Mouse (Mus musculus) forebrain, embryonic 16.5 days (tissue): Measurements from ENCODE around the gene Fam180a. TPM values are rescaled to one million over a fixed set of nuclear protein-coding genes. Genes with fewer than 3 reads are reported as not detected.
A peak's percentile ranks its signal among the peaks of the same experiment; 100 is the strongest.
"Not testable (repeated sequence)": the region's sequence is repeated elsewhere in the genome, so short reads cannot be mapped to it uniquely, and the experiment has no call there.

ENCODE experiments used
- ATAC-seq: fragments of 200-750 bp; cut with Nextera tagmentation; 2 replicates; pipeline ENCODE4 v1.8.0; 2017; ENCODE audit warnings: mild to moderate bottlenecking, moderate library complexity
- H3K27ac ChIP-seq: fragments of 300-500 bp; sonication (generic); 2 replicates; pipeline ENCODE4 v1.5.1; 2014; ENCODE audit warnings: low read length, control low read depth
- H3K27me3 ChIP-seq: fragments of 300-500 bp; sonication (generic); replicated peaks from 2 replicates; pipeline ENCODE4 v1.6.1; 2014; ENCODE audit warnings: low read length; ENCODE audit not compliant: control insufficient read depth, insufficient read depth
- H3K36me3 ChIP-seq: fragments of 300-500 bp; sonication (generic); 2 replicates; pipeline ENCODE4 v1.6.1; 2014; ENCODE audit not compliant: control insufficient read depth, insufficient read depth
- H3K4me1 ChIP-seq: fragments of 300-500 bp; sonication (generic); replicated peaks from 2 replicates; pipeline ENCODE4 v1.6.1; 2014; ENCODE audit warnings: low read length; ENCODE audit not compliant: control insufficient read depth, insufficient read depth
- H3K4me2 ChIP-seq: fragments of 300-500 bp; sonication (generic); 2 replicates; pipeline ENCODE4 v1.6.1; 2014; ENCODE audit warnings: mild to moderate bottlenecking, low read length, control low read depth
- H3K4me3 ChIP-seq: fragments of 300-500 bp; sonication (generic); replicated peaks from 2 replicates; pipeline ENCODE4 v1.5.1; 2014; ENCODE audit warnings: mild to moderate bottlenecking, low read length, control low read depth
- H3K9ac ChIP-seq: fragments of 300-500 bp; sonication (generic); replicated peaks from 2 replicates; pipeline ENCODE4 v1.6.1; 2014; ENCODE audit warnings: low read depth, low read length, control low read depth
- H3K9me3 ChIP-seq: fragments of 300-500 bp; sonication (generic); 2 replicates; pipeline ENCODE4 v1.6.1; 2016; ENCODE audit warnings: low read length; ENCODE audit not compliant: control insufficient read depth
- WGBS: fragments of 180-500 bp; shearing (Covaris S2); extraction: QIAGEN DNeasy Blood & Tissue Kit; methylation state at CpG from one replicate; pipeline ENCODE4 v1.1.7; 2014; 5-methylcytosine and 5-hydroxymethylcytosine counted together
- polyA plus RNA-seq: library from polyadenylated mRNA; unstranded; fragments of >200 nt; fragmentation: Nextera tagmentation; extraction: Ambion mirVana; gene quantifications from 2 replicates; pipeline ENCODE4 v1.2.1, GENCODE M21; 2015

Fam180a gene
- 1.0 and 1.6 TPM in 2 replicates for polyA plus RNA-seq

DNA sequence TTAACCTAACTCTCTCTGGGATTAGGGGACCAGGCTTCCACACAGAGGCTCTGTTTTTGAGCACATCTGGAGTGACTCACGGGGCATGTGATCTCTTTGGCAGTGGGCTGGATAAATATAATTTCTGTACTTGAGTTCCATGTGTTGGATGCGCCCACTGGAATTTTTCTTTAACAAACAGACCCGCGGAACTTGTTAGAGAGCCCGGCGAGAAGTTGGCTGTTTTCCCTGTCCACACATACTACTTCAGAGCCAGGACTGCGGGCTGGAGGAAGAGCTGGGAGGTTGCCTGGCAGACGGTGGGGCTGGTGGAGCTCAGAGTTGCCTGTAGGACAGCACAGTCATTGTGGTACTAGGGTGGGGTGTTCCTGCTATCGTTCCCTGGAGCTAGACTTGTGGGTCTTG is at the start of gene Fam180a:
TSS of gene Fam180a (minus strand) at position 31 of the 405 bp plus-strand sequence.
- Histone ChIP-seq H3K4me3 (no peak within 1 kb of the TSS), H3K4me1 (no peaks in the 10 kb centered on the region), H3K9ac (no peak within 1 kb of the TSS), H3K4me2 (no peak within 1 kb of the TSS), H3K9me3 (no peaks in the 10 kb centered on the region), H3K27ac (no peak within 1 kb of the TSS), H3K36me3 (no peaks in the 10 kb centered on the region), H3K27me3 (no peaks in the 10 kb centered on the region)
- WGBS, result 72% methylated on average over 9 of the region's 9 CpGs
- ATAC-seq, result no peak

DNA sequence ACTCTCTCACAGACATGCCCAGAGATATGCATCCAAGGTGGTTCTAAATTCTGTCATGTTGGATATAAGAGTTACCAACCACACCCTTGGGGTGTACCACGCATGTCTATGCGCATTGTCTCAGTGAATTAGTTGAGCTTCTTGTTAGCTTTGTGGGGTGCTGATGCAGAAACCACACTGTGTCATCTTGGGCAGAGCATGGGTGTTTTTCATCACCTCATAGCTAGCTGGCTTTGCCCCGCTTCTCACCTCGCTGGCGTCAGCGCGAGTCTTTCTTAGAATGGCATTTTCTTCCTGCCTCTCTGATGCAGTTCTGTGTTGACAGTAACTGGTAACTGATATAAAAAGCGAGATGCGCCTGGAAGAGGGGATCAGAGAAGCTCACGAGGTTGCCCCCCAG is 48.1 kb upstream of the Fam180a start:
- Histone ChIP-seq H3K27me3 (no peaks in the 10 kb centered on the region), H3K9ac (no peak overlapping the region), H3K9me3 (no peaks in the 10 kb centered on the region), H3K4me1 (no peaks in the 10 kb centered on the region), H3K27ac (no peak overlapping the region), H3K4me3 (no peak overlapping the region), H3K36me3 (no peaks in the 10 kb centered on the region), H3K4me2 (no peak overlapping the region)
- 96% methylated on average over 10 of the region's 10 CpGs for WGBS
- no peak for ATAC-seq

DNA sequence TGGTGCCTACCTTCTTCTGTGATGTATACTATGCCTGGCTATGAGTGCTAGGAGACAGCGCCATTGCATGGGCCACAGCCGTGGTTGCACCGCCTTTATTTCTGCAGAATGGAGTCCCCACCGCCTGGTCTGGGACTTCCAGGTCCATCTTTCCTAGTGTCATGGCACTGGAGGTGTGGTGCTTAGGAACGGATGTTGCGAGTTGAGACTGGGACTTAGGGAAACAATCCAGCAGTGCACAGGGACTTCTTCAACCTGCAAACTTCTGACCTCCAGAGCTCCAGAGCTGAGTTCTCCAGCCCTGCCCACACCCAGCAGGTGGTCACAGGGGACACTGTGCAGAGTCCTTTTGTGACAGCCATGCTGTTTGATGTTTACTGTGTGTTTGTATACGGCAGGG is 44.4 kb upstream of the Fam180a start:
- H3K4me1 ChIP-seq, result no peaks in the 10 kb centered on the region
- no peaks in the 10 kb centered on the region for H3K9me3 ChIP-seq
- no peaks in the 10 kb centered on the region for H3K36me3 ChIP-seq
- no peak for ATAC-seq
- no peaks in the 10 kb centered on the region for H3K27me3 ChIP-seq
- 89% methylated on average over 7 of the region's 7 CpGs for WGBS
- no peak overlapping the region for H3K9ac ChIP-seq
- no peak overlapping the region for H3K27ac ChIP-seq
- no peak overlapping the region for H3K4me2 ChIP-seq
- H3K4me3 ChIP-seq, result no peak overlapping the region

DNA sequence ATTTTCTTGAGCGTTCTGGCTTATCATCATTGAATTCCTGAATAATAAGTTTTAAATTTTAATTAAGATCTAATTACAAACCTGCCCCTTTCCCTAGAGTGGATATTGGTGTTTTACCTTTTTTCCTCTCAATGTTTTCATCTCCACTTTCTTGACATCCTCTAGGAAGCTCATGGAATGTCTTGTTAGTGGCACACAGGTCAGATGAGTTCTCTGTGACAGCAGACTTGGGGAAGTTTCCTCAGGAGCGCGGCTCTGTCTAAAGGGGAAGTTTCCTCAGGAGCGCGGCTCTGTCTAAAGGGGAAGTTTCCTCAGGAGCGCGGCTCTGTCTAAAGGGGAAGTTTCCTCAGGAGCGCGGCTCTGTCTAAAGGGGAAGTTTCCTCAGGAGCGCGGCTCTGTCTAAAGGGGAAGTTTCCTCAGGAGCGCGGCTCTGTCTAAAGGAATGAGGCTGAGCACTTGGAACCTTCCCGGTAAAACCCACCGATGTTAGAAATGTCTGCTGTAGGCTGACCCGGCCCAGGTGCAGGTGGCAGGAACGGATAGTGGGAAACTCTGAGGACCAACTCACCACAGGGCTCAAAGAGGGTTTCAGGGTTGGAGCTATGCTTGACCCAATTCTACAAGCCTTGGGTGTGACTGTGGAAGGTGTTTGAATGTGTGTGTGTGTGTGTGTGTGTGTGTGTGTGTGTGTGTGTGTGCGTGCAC is 43.8 kb upstream of the Fam180a start:
- not testable (repeated sequence) for H3K36me3 ChIP-seq, H3K9me3 ChIP-seq, H3K4me1 ChIP-seq, H3K27ac ChIP-seq, H3K4me2 ChIP-seq, ATAC-seq, H3K9ac ChIP-seq, H3K27me3 ChIP-seq, H3K4me3 ChIP-seq
- WGBS, result 87% methylated on average over 14 of the region's 18 CpGs

DNA sequence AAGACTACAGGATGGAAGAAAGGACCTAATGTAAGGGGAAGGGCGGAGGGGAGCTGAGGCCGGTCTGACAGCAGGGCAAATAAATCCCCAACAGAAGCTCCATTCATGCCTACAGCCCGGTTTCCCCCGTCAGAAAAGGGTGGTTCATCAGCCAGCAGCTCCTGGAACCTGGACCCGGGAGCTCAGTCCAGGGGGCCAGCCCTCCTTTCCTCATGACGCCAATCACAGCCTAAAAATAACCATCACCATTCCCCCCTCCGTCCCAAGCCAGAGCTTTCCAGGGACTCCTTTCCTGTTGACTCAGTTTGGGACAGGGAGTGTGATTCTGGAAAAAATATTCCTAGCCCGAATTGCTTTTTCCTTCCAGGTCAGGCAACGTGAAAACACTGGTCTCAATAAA is 36.7 kb upstream of the Fam180a start:
- Histone ChIP-seq H3K27ac (no peak overlapping the region), H3K9ac (no peak overlapping the region), H3K4me3 (no peak overlapping the region), H3K9me3 (no peaks in the 10 kb centered on the region), H3K27me3 (no peaks in the 10 kb centered on the region), H3K4me1 (no peaks in the 10 kb centered on the region), H3K36me3 (no peaks in the 10 kb centered on the region), H3K4me2 (no peak overlapping the region)
- ATAC-seq, result no peak
- 60% methylated on average over 9 of the region's 9 CpGs for WGBS

DNA sequence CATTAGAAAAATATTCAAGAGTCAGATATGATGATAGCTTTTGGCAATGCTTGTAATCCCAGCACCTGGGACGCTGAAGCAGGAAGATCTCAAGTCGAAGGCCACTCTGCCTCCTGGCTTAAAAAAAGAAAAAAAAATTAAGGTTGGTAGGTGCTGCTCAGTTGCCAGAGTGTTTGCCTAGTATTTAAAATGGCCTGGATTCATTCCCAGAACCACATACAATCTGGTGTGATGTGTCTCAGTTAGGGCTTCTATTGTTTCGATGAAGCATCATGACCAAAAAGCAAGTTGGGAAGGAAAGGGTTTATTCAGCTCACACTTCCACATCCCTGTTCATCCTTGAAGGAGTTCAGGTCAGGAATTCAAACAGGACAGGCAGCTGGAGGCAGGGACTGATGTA is 29.4 kb upstream of the Fam180a start:
- peaks cover 14% of the 10 kb centered on the region for H3K4me1 ChIP-seq
- no peak overlapping the region for H3K9ac ChIP-seq
- WGBS, result 80% methylated on average over 3 of the region's 3 CpGs
- H3K27me3 ChIP-seq, result no peaks in the 10 kb centered on the region
- no peak for ATAC-seq
- H3K4me3 ChIP-seq, result no peak overlapping the region
- H3K4me2 ChIP-seq, result no peak overlapping the region
- H3K36me3 ChIP-seq, result no peaks in the 10 kb centered on the region
- H3K9me3 ChIP-seq, result no peaks in the 10 kb centered on the region
- H3K27ac ChIP-seq, result no peak overlapping the region

DNA sequence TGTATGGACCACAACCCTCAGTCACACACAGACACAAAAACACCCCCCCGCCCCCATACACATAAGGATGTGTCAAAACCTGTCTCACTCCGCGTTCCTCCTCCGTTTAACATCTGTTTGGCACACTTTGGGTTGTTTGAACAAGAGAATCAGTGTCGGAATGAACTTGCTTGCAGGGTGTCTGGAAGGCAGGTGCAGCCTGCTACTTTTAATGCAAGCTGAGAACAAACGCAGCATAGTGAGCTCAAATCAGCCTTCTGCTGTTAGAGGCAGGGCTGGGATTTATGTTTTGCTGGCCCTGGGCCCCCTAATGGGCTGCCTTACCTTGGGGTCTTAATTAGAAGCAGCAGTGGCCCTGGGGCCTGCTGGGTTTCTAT is 28.7 kb upstream of the Fam180a start:
- Histone ChIP-seq H3K9ac (no peak overlapping the region), H3K4me3 (no peak overlapping the region), H3K36me3 (no peaks in the 10 kb centered on the region), H3K4me2 (peak overlapping the region; percentile 5; the same call in 1 of the 2 replicates), H3K27ac (no peak overlapping the region), H3K9me3 (no peaks in the 10 kb centered on the region), H3K4me1 (peaks cover 16% of the 10 kb centered on the region), H3K27me3 (no peaks in the 10 kb centered on the region)
- peak; percentile 61 for ATAC-seq
- WGBS, result 3% methylated on average over 6 of the region's 6 CpGs

DNA sequence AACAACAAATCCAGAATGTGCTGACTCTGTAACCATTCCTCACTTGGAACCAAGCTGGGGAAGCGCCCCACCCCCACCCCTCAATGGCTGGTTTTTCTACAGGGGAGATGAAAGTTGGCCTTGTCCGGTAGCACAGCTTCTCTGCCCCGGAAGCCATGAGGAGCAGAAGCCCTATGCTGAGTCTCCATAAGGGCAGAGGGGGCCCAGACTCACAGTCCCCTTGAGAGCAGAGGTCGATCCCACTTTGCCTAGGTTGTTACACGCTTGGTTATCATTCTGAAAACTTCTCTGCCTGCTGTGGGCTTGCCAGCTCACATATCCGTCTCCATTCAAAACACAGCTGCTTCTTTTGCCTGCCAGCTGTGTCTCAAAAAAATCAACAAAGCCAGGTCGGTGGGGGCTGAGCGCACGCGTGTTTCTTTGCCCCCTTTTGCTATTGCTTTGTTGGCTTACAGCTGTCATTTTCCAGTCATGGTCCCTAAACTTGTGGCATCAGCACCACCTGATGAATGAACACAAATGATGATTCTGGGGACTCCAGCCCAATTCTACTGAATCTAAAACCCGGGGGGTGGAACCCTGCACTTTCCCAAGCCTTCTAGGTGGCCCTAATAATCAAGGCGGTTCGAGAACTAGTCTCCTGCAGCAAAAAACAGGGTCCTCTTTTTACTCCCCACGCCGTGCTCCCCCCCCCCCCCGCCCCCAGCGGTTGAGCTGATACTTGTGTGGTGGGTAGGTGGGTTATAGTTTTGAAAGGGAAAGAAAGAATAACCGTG is 28.1 kb upstream of the Fam180a start:
- ATAC-seq, result peak; percentile 41
- Histone ChIP-seq H3K9me3 (no peaks in the 10 kb centered on the region), H3K4me3 (no peak overlapping the region), H3K4me2 (no peak overlapping the region), H3K9ac (no peak overlapping the region), H3K36me3 (no peaks in the 10 kb centered on the region), H3K4me1 (peaks cover 16% of the 10 kb centered on the region), H3K27ac (no peak overlapping the region), H3K27me3 (no peaks in the 10 kb centered on the region)
- WGBS, result 6% methylated on average over 18 of the region's 18 CpGs

DNA sequence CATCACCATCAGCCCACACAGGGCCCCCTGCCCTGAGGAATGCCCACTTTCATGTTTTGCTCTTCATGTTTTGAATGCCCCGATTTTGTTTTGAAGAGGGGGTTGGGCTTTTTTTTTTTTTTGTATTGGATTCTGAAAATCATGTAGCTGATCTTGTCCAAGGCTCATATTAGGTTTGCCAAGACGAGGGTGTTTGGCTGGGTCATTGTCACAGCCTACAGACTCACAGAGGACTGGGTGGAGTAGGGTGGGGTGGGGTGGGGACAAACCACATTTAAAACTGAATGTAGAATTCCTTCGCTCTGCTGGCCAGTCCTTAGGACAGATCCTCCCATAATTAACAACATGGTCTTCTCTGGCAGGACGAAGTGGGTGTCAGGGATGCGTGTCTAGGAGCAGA is 27.5 kb upstream of the Fam180a start:
- ATAC-seq, result no peak
- Histone ChIP-seq H3K27me3 (no peaks in the 10 kb centered on the region), H3K4me1 (peaks cover 16% of the 10 kb centered on the region), H3K4me3 (no peak overlapping the region), H3K27ac (no peak overlapping the region), H3K4me2 (no peak overlapping the region), H3K9me3 (no peaks in the 10 kb centered on the region), H3K36me3 (no peaks in the 10 kb centered on the region), H3K9ac (no peak overlapping the region)
- WGBS, result 42% methylated on average over 5 of the region's 5 CpGs
